Mouse (Mus musculus): ENCODE data around the gene Tomm5. TPM values are rescaled to one million over a fixed set of nuclear protein-coding genes. Genes with fewer than 3 reads are reported as not detected.
"Not testable (repeated sequence)": the region's sequence is repeated elsewhere in the genome, so short reads cannot be mapped to it uniquely, and the experiment has no call there.

Tomm5 gene
- polyA plus RNA-seq, 1 experiment from 2014 or later, result 480 TPM

GRCm38 (mm10) chr4:45081041-45081440, 26.9 kb downstream of the Tomm5 start:
- not testable (repeated sequence) for H3K4me3 ChIP-seq (ENCODE audit: low read depth, low read length); ATAC-seq (replicated peaks; ENCODE audit: low FRiP score)
- 92% methylated on average over 4 of the region's 4 CpGs for WGBS

GRCm38 (mm10) chr4:45073544-45073943, 34.4 kb downstream of the Tomm5 start:
- H3K9ac ChIP-seq (ENCODE audit: low read depth, low read length), result no peak overlapping the region
- H3K36me3 ChIP-seq (ENCODE audit: control insufficient read depth, insufficient read depth, low read length), result no peaks in the 10 kb centered on the region
- no peaks in the 10 kb centered on the region for H3K27me3 ChIP-seq (replicated peaks; ENCODE audit: control insufficient read depth, insufficient read depth, low read length)
- no peak overlapping the region for H3K4me3 ChIP-seq (ENCODE audit: low read depth, low read length)
- H3K4me2 ChIP-seq, result 0 out of 2 replicates have a peak overlapping the region, but pooled peaks have one; percentile 24
- no peak for DNase-seq (ENCODE audit: low spot score)
- peak; percentile 89 for ATAC-seq (replicated peaks; ENCODE audit: low FRiP score)
- H3K9me3 ChIP-seq (ENCODE audit: control insufficient read depth, low read length), result no peaks in the 10 kb centered on the region
- H3K27ac ChIP-seq (ENCODE audit: low read depth, low read length), result peak overlapping the region; percentile 84
- WGBS, result 43% methylated on average over 6 of the region's 6 CpGs
- peaks cover 34% of the 10 kb centered on the region for H3K4me1 ChIP-seq (replicated peaks; ENCODE audit: control insufficient read depth, insufficient read depth, low read length)

More at GRCm38 (mm10) chr4:45081041-45081440, 26.9 kb downstream of the Tomm5 start:
- H3K36me3 ChIP-seq (ENCODE audit: control insufficient read depth, insufficient read depth, low read length); H3K4me2 ChIP-seq; H3K4me1 ChIP-seq (replicated peaks; ENCODE audit: control insufficient read depth, insufficient read depth, low read length); H3K27ac ChIP-seq (ENCODE audit: low read depth, low read length); H3K9me3 ChIP-seq (ENCODE audit: control insufficient read depth, low read length); DNase-seq (ENCODE audit: low spot score); H3K9ac ChIP-seq (ENCODE audit: low read depth, low read length); H3K27me3 ChIP-seq (replicated peaks; ENCODE audit: control insufficient read depth, insufficient read depth, low read length): not testable (repeated sequence)

- Histone ChIP-seq H3K27ac (ENCODE audit: low read depth, low read length) (peak overlapping the region; percentile 40; the same call in 1 of the 2 replicates), H3K4me3 (ENCODE audit: low read depth, low read length) (no peak overlapping the region), H3K4me1 (replicated peaks; ENCODE audit: control insufficient read depth, insufficient read depth, low read length) (peaks cover 34% of the 10 kb centered on the region), H3K36me3 (ENCODE audit: control insufficient read depth, insufficient read depth, low read length) (no peaks in the 10 kb centered on the region), H3K9me3 (ENCODE audit: control insufficient read depth, low read length) (no peaks in the 10 kb centered on the region), H3K9ac (ENCODE audit: low read depth, low read length) (no peak overlapping the region), H3K4me2 (no peak overlapping the region), H3K27me3 (replicated peaks; ENCODE audit: control insufficient read depth, insufficient read depth, low read length) (no peaks in the 10 kb centered on the region)
- no peak for DNase-seq (ENCODE audit: low spot score)
- ATAC-seq (replicated peaks; ENCODE audit: low FRiP score), result no peak
- WGBS, result 71% methylated on average over 15 of the region's 15 CpGs
Measured at GRCm38 (mm10) chr4:45072261-45072973, 35.5 kb downstream of the Tomm5 start.

- H3K9me3 ChIP-seq (ENCODE audit: control insufficient read depth, low read length), result no peaks in the 10 kb centered on the region
- no peaks in the 10 kb centered on the region for H3K36me3 ChIP-seq (ENCODE audit: control insufficient read depth, insufficient read depth, low read length)
- no peak overlapping the region for H3K27ac ChIP-seq (ENCODE audit: low read depth, low read length)
- no peak overlapping the region for H3K4me2 ChIP-seq
- H3K27me3 ChIP-seq (replicated peaks; ENCODE audit: control insufficient read depth, insufficient read depth, low read length), result no peaks in the 10 kb centered on the region
- no peak for ATAC-seq (replicated peaks; ENCODE audit: low FRiP score)
- no peak overlapping the region; the same call in 1 of the 2 replicates for H3K9ac ChIP-seq (ENCODE audit: low read depth, low read length)
- no peak for DNase-seq (ENCODE audit: low spot score)
- peaks cover 15% of the 10 kb centered on the region for H3K4me1 ChIP-seq (replicated peaks; ENCODE audit: control insufficient read depth, insufficient read depth, low read length)
- H3K4me3 ChIP-seq (ENCODE audit: low read depth, low read length), result no peak overlapping the region
- WGBS, result 76% methylated on average over 4 of the region's 4 CpGs
Measured at GRCm38 (mm10) chr4:45067742-45068141, 40.2 kb downstream of the Tomm5 start.

GRCm38 (mm10) chr4:45066036-45066730, 41.7 kb downstream of the Tomm5 start:
- no peak overlapping the region for H3K4me3 ChIP-seq (ENCODE audit: low read depth, low read length)
- no peaks in the 10 kb centered on the region for H3K9me3 ChIP-seq (ENCODE audit: control insufficient read depth, low read length)
- H3K4me1 ChIP-seq (replicated peaks; ENCODE audit: control insufficient read depth, insufficient read depth, low read length), result 0 out of 2 replicates have a peak, but pooled peaks cover 4% of the 10 kb centered on the region
- H3K27me3 ChIP-seq (replicated peaks; ENCODE audit: control insufficient read depth, insufficient read depth, low read length), result no peaks in the 10 kb centered on the region
- H3K36me3 ChIP-seq (ENCODE audit: control insufficient read depth, insufficient read depth, low read length), result no peaks in the 10 kb centered on the region
- no peak for DNase-seq (ENCODE audit: low spot score)
- ATAC-seq (replicated peaks; ENCODE audit: low FRiP score), result no peak
- H3K9ac ChIP-seq (ENCODE audit: low read depth, low read length), result no peak overlapping the region
- H3K4me2 ChIP-seq, result no peak overlapping the region
- no peak overlapping the region for H3K27ac ChIP-seq (ENCODE audit: low read depth, low read length)
- 34% methylated on average over 2 of the region's 2 CpGs for WGBS

GRCm38 (mm10) chr4:45064577-45064976, 43.3 kb downstream of the Tomm5 start:
- WGBS, result 85% methylated on average over 2 of the region's 2 CpGs
- no peak overlapping the region for H3K27ac ChIP-seq (ENCODE audit: low read depth, low read length)

GRCm38 (mm10) chr4:45063836-45064235, 44.1 kb downstream of the Tomm5 start:
- H3K4me2 ChIP-seq; DNase-seq (ENCODE audit: low spot score); H3K4me3 ChIP-seq (ENCODE audit: low read depth, low read length); H3K27me3 ChIP-seq (replicated peaks; ENCODE audit: control insufficient read depth, insufficient read depth, low read length); H3K4me1 ChIP-seq (replicated peaks; ENCODE audit: control insufficient read depth, insufficient read depth, low read length); H3K27ac ChIP-seq (ENCODE audit: low read depth, low read length); ATAC-seq (replicated peaks; ENCODE audit: low FRiP score); H3K36me3 ChIP-seq (ENCODE audit: control insufficient read depth, insufficient read depth, low read length); H3K9ac ChIP-seq (ENCODE audit: low read depth, low read length); H3K9me3 ChIP-seq (ENCODE audit: control insufficient read depth, low read length): not testable (repeated sequence)
- 81% methylated on average over 1 of the region's 1 CpGs for WGBS

More at GRCm38 (mm10) chr4:45064577-45064976, 43.3 kb downstream of the Tomm5 start:
- H3K4me2 ChIP-seq, result no peak overlapping the region
- ATAC-seq (replicated peaks; ENCODE audit: low FRiP score) (no peak), DNase-seq (ENCODE audit: low spot score) (no peak)
- no peaks in the 10 kb centered on the region for H3K36me3 ChIP-seq (ENCODE audit: control insufficient read depth, insufficient read depth, low read length)
- H3K9me3 ChIP-seq (ENCODE audit: control insufficient read depth, low read length), result no peaks in the 10 kb centered on the region
- no peak overlapping the region for H3K9ac ChIP-seq (ENCODE audit: low read depth, low read length)
- H3K4me3 ChIP-seq (ENCODE audit: low read depth, low read length), result no peak overlapping the region
- H3K4me1 ChIP-seq (replicated peaks; ENCODE audit: control insufficient read depth, insufficient read depth, low read length), result no peaks in the 10 kb centered on the region
- H3K27me3 ChIP-seq (replicated peaks; ENCODE audit: control insufficient read depth, insufficient read depth, low read length), result no peaks in the 10 kb centered on the region

- Histone ChIP-seq H3K9me3 (ENCODE audit: control insufficient read depth, low read length) (no peaks in the 10 kb centered on the region), H3K27ac (ENCODE audit: low read depth, low read length) (no peak overlapping the region), H3K4me2 (no peak overlapping the region), H3K36me3 (ENCODE audit: control insufficient read depth, insufficient read depth, low read length) (0 out of 2 replicates have a peak, but pooled peaks cover 3% of the 10 kb centered on the region), H3K27me3 (replicated peaks; ENCODE audit: control insufficient read depth, insufficient read depth, low read length) (no peaks in the 10 kb centered on the region), H3K9ac (ENCODE audit: low read depth, low read length) (no peak overlapping the region), H3K4me3 (ENCODE audit: low read depth, low read length) (no peak overlapping the region), H3K4me1 (replicated peaks; ENCODE audit: control insufficient read depth, insufficient read depth, low read length) (no peaks in the 10 kb centered on the region)
- DNase-seq (ENCODE audit: low spot score) (no peak), ATAC-seq (replicated peaks; ENCODE audit: low FRiP score) (no peak)
- WGBS, result 77% methylated on average over 8 of the region's 8 CpGs
Measured at GRCm38 (mm10) chr4:45055451-45055850, 52.5 kb downstream of the Tomm5 start.
